In genomic region chr2:95483397-95483796, GRCm38 (mm10) we compare ENCODE assay signal across 25 mouse cellular contexts.
DNase-seq lines count a peak whose midpoint lies in the region; ATAC-seq lines count a peak whose summit lies in the region.
"Had no signal": no experiment of that assay in that cellular context is flagged by ENCODE, and none has a peak within 500 bp of the region (broad histone marks: within the 10 kb centered on the region; RNA-seq: fewer than 3 reads in every experiment).

No protein-coding gene starts in this region.

- H3K9ac ChIP-seq in hindbrain, embryonic 12.5 days, result no peak overlapping the region
- H3K9ac ChIP-seq: embryonic facial prominence, embryonic 12.5 days; embryonic facial prominence, embryonic 15.5 days; forebrain, postnatal 0 days; heart, embryonic 13.5 days; hindbrain, embryonic 13.5 days had no signal

- H3K27ac ChIP-seq in hindbrain, embryonic 12.5 days, result no peak overlapping the region
- H3K27ac ChIP-seq: embryonic facial prominence, embryonic 12.5 days; embryonic facial prominence, embryonic 15.5 days; heart, adult 2 months; heart, embryonic 10.5 days; heart, embryonic 13.5 days; hindbrain, embryonic 13.5 days had no signal

- intact Hi-C loops in heart, postnatal 36 days (cut with DNase I), result no loop called here

- no peak overlapping the region for H3K4me3 ChIP-seq in hindbrain, embryonic 12.5 days
- H3K4me3 ChIP-seq: embryonic facial prominence, embryonic 12.5 days; embryonic facial prominence, embryonic 15.5 days; heart, adult 2 months; heart, embryonic 10.5 days; heart, embryonic 13.5 days; hindbrain, embryonic 13.5 days had no signal

- no peaks in the 10 kb centered on the region for H3K4me1 ChIP-seq in hindbrain, embryonic 12.5 days
- H3K4me1 ChIP-seq: embryonic facial prominence, embryonic 12.5 days; embryonic facial prominence, embryonic 15.5 days; heart, embryonic 10.5 days; heart, embryonic 13.5 days; hindbrain, embryonic 13.5 days had no signal

- no peaks in the 10 kb centered on the region for H3K27me3 ChIP-seq in hindbrain, embryonic 12.5 days
- H3K27me3 ChIP-seq: embryonic facial prominence, embryonic 12.5 days; embryonic facial prominence, embryonic 15.5 days; heart, embryonic 13.5 days; hindbrain, embryonic 13.5 days had no signal

- DNase-seq in frontal cortex, postnatal 36 days (ENCODE audit: low spot score in 2 of 2), result no peak
- DNase-seq in right cerebral cortex, adult 18-20 months, result peak; percentile 8
- DNase-seq in right cerebral cortex, postnatal 10 days (ENCODE audit: low spot score in 2 of 2), result no peak
- peak; percentile 39 for DNase-seq in layer of hippocampus, adult 9-11 months
- DNase-seq in heart, postnatal 36 days, result no peak
- DNase-seq: adrenal gland, adult 8-10 months; adrenal gland, postnatal 25 days; cerebellum, adult 2 months; cerebellum, adult 9-11 months; cerebellum, postnatal 25 days; forebrain, postnatal 0 days; gastrocnemius, postnatal 10 days; gastrocnemius, postnatal 36 days; heart, adult 2 months; heart, postnatal 14 days had no signal

- ATAC-seq in frontal cortex, adult (ENCODE audit: low TSS enrichment), result peak; percentile 92
- no peak for ATAC-seq in hindbrain, embryonic 12.5 days (ENCODE audit: low FRiP score)
- ATAC-seq: activated CD4-positive, CD25-positive, alpha-beta regulatory T cell, adult 4 months; forebrain, embryonic 14.5 days; forebrain, postnatal 0 days; hindbrain, embryonic 16.5 days had no signal

- no peaks in the 10 kb centered on the region for H3K36me3 ChIP-seq in hindbrain, embryonic 12.5 days
- H3K36me3 ChIP-seq: embryonic facial prominence, embryonic 12.5 days; embryonic facial prominence, embryonic 15.5 days; heart, embryonic 10.5 days; heart, embryonic 13.5 days; hindbrain, embryonic 13.5 days had no signal

- no peak overlapping the region for H3K4me2 ChIP-seq in hindbrain, embryonic 12.5 days (replicated peaks)
- H3K4me2 ChIP-seq: embryonic facial prominence, embryonic 12.5 days; embryonic facial prominence, embryonic 15.5 days; heart, embryonic 13.5 days; hindbrain, embryonic 13.5 days had no signal

- WGBS in hindbrain, embryonic 12.5 days, result 93% methylated on average over 2 of the region's 2 CpGs

- no peaks in the 10 kb centered on the region for H3K9me3 ChIP-seq in hindbrain, embryonic 12.5 days (replicated peaks)
- H3K9me3 ChIP-seq: embryonic facial prominence, embryonic 12.5 days; embryonic facial prominence, embryonic 15.5 days; heart, embryonic 10.5 days; heart, embryonic 13.5 days; hindbrain, embryonic 13.5 days had no signal

Comparison
In these comparisons a context has a peak if more than half of its experiments do, and no peak if none do; other contexts are left out.
1. DNase-seq: peak in right cerebral cortex, adult 18-20 months (single experiment) and layer of hippocampus, adult 9-11 months (single experiment); none in frontal cortex, postnatal 36 days (0 of 2), right cerebral cortex, postnatal 10 days (0 of 2) and heart, postnatal 36 days (0 of 2).